Mouse (Mus musculus) G1E (cell line): ENCODE data around the gene Itgb8. TPM values are rescaled to one million over a fixed set of nuclear protein-coding genes. Genes with fewer than 3 reads are reported as not detected.
A peak's percentile ranks its signal among the peaks of the same experiment; 100 is the strongest.

ENCODE experiments used
- ATAC-seq: 2 replicates; pipeline ENCODE4 v1.8.0; 2016; ENCODE audit warnings: mild to moderate bottlenecking; ENCODE audit not compliant: insufficient number of reproducible peaks, poor library complexity, low FRiP score, severe bottlenecking; ENCODE audit errors: extremely low read depth
- DNase-seq: peaks from one replicate; pipeline ENCODE4 v3.0.0; 2012; ENCODE audit warnings: low spot score
- H3K27me3 ChIP-seq: 2 replicates; pipeline ENCODE4 v1.6.1; 2012; ENCODE audit warnings: mild to moderate bottlenecking, low read length, inconsistent platforms; ENCODE audit not compliant: insufficient read depth
- H3K36me3 ChIP-seq: replicated peaks from 2 replicates; pipeline ENCODE3; 2012; ENCODE audit warnings: mild to moderate bottlenecking, inconsistent platforms
- H3K4me1 ChIP-seq: 2 replicates; pipeline ENCODE4 v1.6.1; 2012; ENCODE audit warnings: low read depth, low read length, inconsistent platforms, mixed read lengths; ENCODE audit not compliant: insufficient read depth
- H3K4me3 ChIP-seq: 2 replicates; pipeline ENCODE4 v1.5.1; 2012; ENCODE audit warnings: low read depth, mild to moderate bottlenecking, inconsistent platforms, low read length, moderate library complexity, mixed read lengths
- H3K9me3 ChIP-seq: replicated peaks from 2 replicates; pipeline ENCODE4 v1.6.1; 2012; ENCODE audit warnings: inconsistent platforms
- CTCF ChIP-seq: IDR thresholded peaks from 2 replicates; pipeline ENCODE4 v1.5.1; 2012; ENCODE audit warnings: low read depth, low read length, inconsistent platforms, mixed read lengths
- GATA1 ChIP-seq: IDR thresholded peaks from 2 replicates; pipeline ENCODE4 v1.6.1; 2012; ENCODE audit warnings: borderline replicate concordance, low read length, inconsistent platforms, mixed read lengths
- GATA2 ChIP-seq: IDR thresholded peaks from 2 replicates; pipeline ENCODE4 v1.6.1; 2012; ENCODE audit warnings: low read depth, low read length, inconsistent platforms, borderline replicate concordance
- POLR2AphosphoS5 ChIP-seq: IDR thresholded peaks from 2 replicates; pipeline ENCODE4 v1.6.1; 2012; ENCODE audit warnings: low read depth, low read length, inconsistent platforms; ENCODE audit not compliant: insufficient replicate concordance
- TAL1 ChIP-seq: conservative IDR thresholded peaks from 2 replicates; pipeline ENCODE4 v1.6.1; 2012; ENCODE audit warnings: low read depth, low read length, inconsistent platforms, mixed read lengths
- polyA plus RNA-seq: library from polyadenylated mRNA; stranded (reverse); fragments of >175 nt; gene quantifications from 2 replicates; pipeline ENCODE4 v1.2.3, GENCODE M21; 2012
- total RNA-seq, 2 experiments: library from RNA; stranded (forward) in 1 of 2; stranded (reverse) in 1 of 2; fragments of 200-1000 nt in 1 of 2; fragments of >200 nt in 1 of 2; fragmentation: Nextera tagmentation in 1 of 2; gene quantifications; 2 replicates each; pipeline ENCODE4 v1.2.3; 2014 to 2017

Gene Itgb8
- total and polyA plus RNA-seq, 3 experiments: 0.33 TPM; not detected in 2

DNA sequence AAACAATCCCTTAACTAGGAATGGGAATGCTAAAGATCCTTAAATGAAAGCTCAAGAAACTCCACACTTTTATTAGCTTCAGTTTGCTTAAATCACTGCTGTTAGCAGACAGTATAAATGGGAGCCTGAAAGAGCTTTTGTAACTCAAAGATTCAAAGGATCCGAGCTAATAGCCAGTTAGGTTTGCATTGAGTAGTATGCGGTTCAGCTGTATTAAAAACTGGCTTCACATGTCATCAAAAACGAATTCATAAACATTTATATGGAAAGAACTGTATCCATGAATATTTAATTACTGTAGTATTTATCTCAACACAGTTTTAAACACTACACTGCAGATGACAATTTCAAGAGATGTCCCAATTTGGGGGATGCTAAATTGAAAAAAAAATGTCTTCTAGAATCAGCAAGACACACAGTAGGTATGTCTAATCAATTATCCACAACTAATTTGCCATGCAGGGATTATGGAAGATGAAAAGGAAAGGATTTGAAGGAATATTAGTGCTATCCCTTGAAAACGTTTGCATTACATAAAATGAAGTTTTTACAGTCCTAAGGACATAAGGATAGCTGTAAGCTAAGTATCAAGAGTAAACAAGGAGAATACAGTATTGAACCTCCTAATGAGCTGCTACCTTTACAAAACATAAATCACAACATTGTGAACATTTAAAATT is 79.2 kb downstream of the Itgb8 start:
- TF ChIP-seq GATA2 (no peak), GATA1 (no peak), CTCF (no peak)
- Histone ChIP-seq H3K9me3 (no peaks in the 10 kb centered on the region), H3K4me3 (no peak overlapping the region), H3K36me3 (no peaks in the 10 kb centered on the region), H3K4me1 (peaks cover 6% of the 10 kb centered on the region; the same call in 1 of the 2 replicates), H3K27me3 (peaks cover 4% of the 10 kb centered on the region)
- no peak for DNase-seq
- no peak for ATAC-seq

DNA sequence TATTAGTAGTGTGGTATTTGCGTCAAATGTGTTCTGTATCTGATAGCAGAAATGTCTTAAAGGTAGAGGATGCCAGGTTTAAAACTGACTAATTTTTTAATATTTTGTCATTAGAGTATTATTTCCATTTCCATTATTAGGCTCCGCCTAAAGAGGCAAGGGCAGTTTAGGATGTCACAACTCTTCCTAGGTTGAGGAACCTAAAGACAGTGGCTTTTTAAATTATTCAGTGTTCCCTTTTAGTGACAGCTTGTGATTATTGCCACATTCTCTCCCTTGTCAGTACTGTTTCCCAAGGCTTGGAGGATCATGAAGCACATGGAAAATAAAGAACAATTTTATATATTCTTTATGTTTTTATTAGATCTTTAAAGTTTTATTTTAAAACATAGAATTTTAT is 80.9 kb downstream of the Itgb8 start:
- Histone ChIP-seq H3K27me3 (no peaks in the 10 kb centered on the region), H3K9me3 (no peaks in the 10 kb centered on the region), H3K36me3 (no peaks in the 10 kb centered on the region), H3K4me3 (no peak overlapping the region), H3K4me1 (peaks cover 6% of the 10 kb centered on the region; the same call in 1 of the 2 replicates)
- ATAC-seq (peak; percentile 31; the same call in 1 of the 2 replicates), DNase-seq (no peak)
- TF ChIP-seq GATA1: no peak
- TF ChIP-seq POLR2AphosphoS5: no peak
- TF ChIP-seq CTCF: no peak
- no peak for TF ChIP-seq GATA2
- TF ChIP-seq TAL1: no peak

DNA sequence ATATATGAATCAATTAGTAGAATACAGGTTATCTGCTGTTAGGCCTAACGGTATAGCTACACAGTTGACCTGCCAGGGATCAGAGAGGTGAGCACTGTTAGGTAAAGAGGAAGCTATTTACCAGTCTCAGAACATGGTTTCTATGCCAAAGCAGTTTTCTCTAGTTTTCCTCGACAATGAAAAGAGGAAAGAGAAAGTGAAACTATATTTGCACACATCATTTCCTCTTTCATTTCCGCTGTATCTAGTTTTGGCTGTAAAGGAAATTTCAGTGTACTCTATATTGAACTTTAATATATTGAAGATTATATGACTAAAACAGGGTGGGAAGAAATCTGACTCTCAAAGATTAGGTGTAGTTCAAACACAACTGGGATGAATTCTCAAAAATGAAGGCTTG is 81.5 kb downstream of the Itgb8 start:
- no peaks in the 10 kb centered on the region for H3K27me3 ChIP-seq
- H3K9me3 ChIP-seq: no peaks in the 10 kb centered on the region
- TF ChIP-seq GATA2 (no peak), POLR2AphosphoS5 (no peak), CTCF (no peak), TAL1 (no peak), GATA1 (no peak)
- peaks cover 6% of the 10 kb centered on the region; the same call in 1 of the 2 replicates for H3K4me1 ChIP-seq
- no peak for DNase-seq
- H3K4me3 ChIP-seq: peak overlapping the region; percentile 67
- peak; percentile 79 for ATAC-seq
- H3K36me3 ChIP-seq: no peaks in the 10 kb centered on the region

DNA sequence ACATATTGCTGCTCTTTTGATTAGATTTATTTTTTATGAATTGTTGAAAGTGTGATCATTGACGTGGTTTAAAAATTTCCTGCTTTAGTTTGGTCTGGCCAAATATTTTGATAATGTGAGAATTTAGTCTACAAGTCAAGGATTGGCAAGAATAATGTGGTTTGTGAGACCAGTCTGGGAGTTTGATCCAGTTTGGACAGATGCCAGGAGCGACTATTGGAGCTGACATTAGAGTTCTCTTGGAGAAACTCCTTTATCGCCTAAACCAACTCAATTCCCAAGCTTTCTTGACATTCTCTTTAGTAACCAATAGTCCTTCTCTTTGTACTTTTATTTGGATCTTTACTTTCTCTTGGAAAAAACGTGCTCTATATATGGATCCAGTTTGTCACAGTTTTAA is 83.0 kb downstream of the Itgb8 start:
- peaks cover 6% of the 10 kb centered on the region; the same call in 1 of the 2 replicates for H3K4me1 ChIP-seq
- TF ChIP-seq GATA2: no peak
- TF ChIP-seq GATA1: no peak
- TF ChIP-seq POLR2AphosphoS5: no peak
- TF ChIP-seq TAL1: no peak
- TF ChIP-seq CTCF: no peak
- no peak overlapping the region for H3K4me3 ChIP-seq
- no peaks in the 10 kb centered on the region for H3K27me3 ChIP-seq
- no peak for DNase-seq
- H3K9me3 ChIP-seq: no peaks in the 10 kb centered on the region
- no peak for ATAC-seq
- no peaks in the 10 kb centered on the region for H3K36me3 ChIP-seq

DNA sequence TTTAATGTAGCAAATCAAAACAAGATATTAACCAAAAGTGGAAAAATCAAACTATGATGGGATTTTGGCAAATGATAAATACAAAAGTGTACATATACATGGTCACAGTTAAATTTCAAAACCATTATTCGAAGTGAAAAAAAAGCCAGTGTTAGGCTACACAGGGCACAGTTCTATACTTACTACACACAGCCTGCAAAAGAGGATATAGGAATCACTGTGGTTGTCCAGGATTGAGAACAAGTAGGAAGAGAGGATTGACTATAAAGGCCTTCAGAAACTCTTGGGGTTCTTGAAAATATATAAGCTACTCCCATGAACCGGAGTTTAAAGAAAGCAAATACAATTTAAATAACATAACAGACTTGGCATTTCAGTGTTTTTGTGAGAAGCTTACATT is 87.6 kb downstream of the Itgb8 start:
- no peaks in the 10 kb centered on the region for H3K9me3 ChIP-seq
- no peak for ATAC-seq
- no peaks in the 10 kb centered on the region for H3K4me1 ChIP-seq
- no peak overlapping the region for H3K4me3 ChIP-seq
- DNase-seq: no peak
- no peaks in the 10 kb centered on the region for H3K27me3 ChIP-seq
- TF ChIP-seq TAL1 (no peak), POLR2AphosphoS5 (no peak), CTCF (no peak), GATA2 (no peak), GATA1 (no peak)
- no peaks in the 10 kb centered on the region for H3K36me3 ChIP-seq

DNA sequence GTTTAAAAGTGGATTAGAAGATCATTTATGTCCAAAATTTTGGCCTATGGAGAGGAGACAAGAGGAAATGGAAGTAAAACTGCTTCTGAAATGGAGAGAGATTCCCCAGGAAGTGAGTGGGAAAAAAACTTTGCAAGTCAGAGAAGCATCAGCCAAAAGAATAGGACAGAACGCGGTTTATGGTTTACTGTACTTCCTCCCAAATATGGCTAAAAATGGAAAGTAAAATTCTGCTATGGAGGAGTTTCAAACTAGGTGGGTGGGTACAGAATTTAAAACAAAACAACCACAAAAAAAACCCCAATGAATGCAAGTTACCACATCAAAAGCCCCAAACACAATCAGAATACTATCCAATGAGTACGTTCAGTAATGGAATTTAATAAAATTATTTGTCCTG is 90.8 kb downstream of the Itgb8 start:
- no peak for ATAC-seq
- H3K4me3 ChIP-seq: no peak overlapping the region

More for the DNA sequence above, 90.8 kb downstream of the Itgb8 start:
- TF ChIP-seq POLR2AphosphoS5 (no peak), CTCF (no peak), GATA2 (no peak), TAL1 (no peak), GATA1 (no peak)
- no peak for DNase-seq
- no peaks in the 10 kb centered on the region for H3K4me1 ChIP-seq
- no peaks in the 10 kb centered on the region for H3K9me3 ChIP-seq
- H3K27me3 ChIP-seq: peaks cover 3% of the 10 kb centered on the region; the same call in 1 of the 2 replicates
- H3K36me3 ChIP-seq: no peaks in the 10 kb centered on the region
